Mouse (Mus musculus) lung, postnatal 0 days (tissue): ENCODE data around the gene Scaf1. TPM values are rescaled to one million over a fixed set of nuclear protein-coding genes. Genes with fewer than 3 reads are reported as not detected.

Source experiments
- ATAC-seq: fragments of 200-750 bp; cut with Nextera tagmentation; 2 replicates; pipeline ENCODE4 v1.8.0; 2017; ENCODE audit warnings: moderate library complexity
- DNase-seq: peaks from one replicate; pipeline ENCODE4 v3.0.0-alpha.2; 2016; ENCODE audit warnings: low spot score
- H3K27ac ChIP-seq: fragments of 300-500 bp; sonication (generic); 2 replicates; pipeline ENCODE4 v1.5.1; 2014; ENCODE audit warnings: antibody characterized with exemption, mild to moderate bottlenecking, low read length, mixed read lengths
- H3K27me3 ChIP-seq: fragments of 300-500 bp; sonication (generic); replicated peaks from 2 replicates; pipeline ENCODE4 v1.6.1; 2014; ENCODE audit warnings: low read length, mixed read lengths; ENCODE audit not compliant: insufficient read depth
- H3K36me3 ChIP-seq: fragments of 300-500 bp; sonication (generic); 2 replicates; pipeline ENCODE4 v1.6.1; 2014; ENCODE audit warnings: low read length, mixed read lengths; ENCODE audit not compliant: insufficient read depth
- H3K4me1 ChIP-seq: fragments of 300-500 bp; sonication (generic); 2 replicates; pipeline ENCODE4 v1.6.1; 2014; ENCODE audit warnings: antibody characterized with exemption, low read depth, low read length, mixed read lengths; ENCODE audit not compliant: insufficient read depth
- H3K4me2 ChIP-seq: fragments of 300-500 bp; sonication (generic); replicated peaks from 2 replicates; pipeline ENCODE4 v1.6.1; 2014; ENCODE audit warnings: low read depth, mild to moderate bottlenecking, low read length, moderate library complexity, mixed read lengths
- H3K4me3 ChIP-seq: fragments of 300-500 bp; sonication (generic); 2 replicates; pipeline ENCODE4 v1.5.1; 2014; ENCODE audit warnings: low read depth, low read length
- H3K9ac ChIP-seq: fragments of 300-500 bp; sonication (generic); replicated peaks from 2 replicates; pipeline ENCODE4 v1.6.1; 2014; ENCODE audit warnings: low read depth, mild to moderate bottlenecking
- H3K9me3 ChIP-seq: fragments of 300-500 bp; sonication (generic); 2 replicates; pipeline ENCODE4 v1.6.1; 2016; ENCODE audit warnings: low read length, mixed read lengths
- CTCF ChIP-seq: IDR thresholded peaks from 2 replicates; pipeline ENCODE4 v1.5.1; 2016; ENCODE audit warnings: antibody characterized with exemption, mild to moderate bottlenecking
- EP300 ChIP-seq: IDR thresholded peaks from 2 replicates; pipeline ENCODE4 v1.6.1; 2016; ENCODE audit warnings: antibody characterized with exemption, mild to moderate bottlenecking, control low read depth
- WGBS: fragments of 180-500 bp; shearing (Covaris S2); extraction: QIAGEN DNeasy Blood & Tissue Kit; methylation state at CpG from one replicate; pipeline ENCODE4 v1.1.7; 2014; 5-methylcytosine and 5-hydroxymethylcytosine counted together
- polyA plus RNA-seq: library from polyadenylated mRNA; unstranded; fragments of >200 nt; fragmentation: Nextera tagmentation; extraction: Ambion mirVana; gene quantifications from 2 replicates; pipeline ENCODE4 v1.2.1, GENCODE M21; 2015

Scaf1 gene
- polyA plus RNA-seq, 1 experiment from 2014 or later: 18.1 TPM

- WGBS: 77% methylated on average over 11 of the region's 11 CpGs
- Histone ChIP-seq H3K27ac (no peak overlapping the region), H3K27me3 (no peaks in the 10 kb centered on the region), H3K4me2 (no peak overlapping the region), H3K36me3 (peaks cover 30% of the 10 kb centered on the region), H3K4me1 (no peaks in the 10 kb centered on the region), H3K9me3 (no peaks in the 10 kb centered on the region), H3K4me3 (no peak overlapping the region), H3K9ac (no peak overlapping the region)
- DNase-seq (no peak), ATAC-seq (no peak)
- TF ChIP-seq CTCF (no peak), EP300 (no peak)
Observed at GRCm38 (mm10) chr7:45036702-45037101, 20.5 kb upstream of the Scaf1 start.

- Histone ChIP-seq H3K27me3 (no peaks in the 10 kb centered on the region), H3K4me3 (no peak overlapping the region), H3K9me3 (no peaks in the 10 kb centered on the region), H3K9ac (no peak overlapping the region), H3K4me2 (no peak overlapping the region), H3K36me3 (peaks cover 34% of the 10 kb centered on the region), H3K4me1 (no peaks in the 10 kb centered on the region), H3K27ac (no peak overlapping the region)
- TF ChIP-seq EP300 (no peak), CTCF (no peak)
- ATAC-seq: no peak
- WGBS: 84% methylated on average over 3 of the region's 3 CpGs
- no peak for DNase-seq
Observed at GRCm38 (mm10) chr7:45035631-45036030, 19.5 kb upstream of the Scaf1 start.

DNA sequence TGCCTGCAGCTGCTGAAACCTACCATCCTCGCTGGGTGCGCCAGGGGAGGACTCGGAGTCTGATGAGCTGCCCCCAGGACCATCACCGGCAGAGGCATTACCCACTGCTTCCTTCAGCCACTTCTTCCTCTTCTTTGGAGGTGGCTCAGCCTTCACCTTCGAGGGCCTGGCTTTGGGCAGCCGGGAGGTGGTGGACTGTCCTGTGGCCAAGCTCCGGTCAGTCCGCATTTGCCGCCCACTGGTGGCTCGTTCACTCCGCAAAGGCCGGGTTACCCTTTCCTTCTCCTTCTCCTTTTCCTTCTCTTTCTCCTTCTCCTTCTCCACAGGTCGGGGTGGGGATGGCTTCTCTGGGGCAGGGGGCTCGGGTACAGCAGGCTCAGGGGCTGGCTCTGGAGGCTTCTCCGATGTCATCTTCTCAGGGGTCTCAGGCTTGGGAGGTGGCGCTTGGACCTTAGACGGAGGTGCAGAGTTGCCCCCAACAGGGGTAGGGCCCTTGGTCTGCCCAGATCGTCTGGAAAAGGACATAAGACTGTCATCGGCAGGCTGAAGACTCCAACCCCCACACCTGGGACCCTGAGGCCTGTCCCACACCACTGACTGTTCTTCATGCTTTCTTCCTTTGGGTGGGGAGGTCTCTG is 17.7 kb upstream of the Scaf1 start:
- Histone ChIP-seq H3K4me3 (no peak overlapping the region), H3K4me1 (no peaks in the 10 kb centered on the region)
- 93% methylated on average over 19 of the region's 19 CpGs for WGBS

DNA sequence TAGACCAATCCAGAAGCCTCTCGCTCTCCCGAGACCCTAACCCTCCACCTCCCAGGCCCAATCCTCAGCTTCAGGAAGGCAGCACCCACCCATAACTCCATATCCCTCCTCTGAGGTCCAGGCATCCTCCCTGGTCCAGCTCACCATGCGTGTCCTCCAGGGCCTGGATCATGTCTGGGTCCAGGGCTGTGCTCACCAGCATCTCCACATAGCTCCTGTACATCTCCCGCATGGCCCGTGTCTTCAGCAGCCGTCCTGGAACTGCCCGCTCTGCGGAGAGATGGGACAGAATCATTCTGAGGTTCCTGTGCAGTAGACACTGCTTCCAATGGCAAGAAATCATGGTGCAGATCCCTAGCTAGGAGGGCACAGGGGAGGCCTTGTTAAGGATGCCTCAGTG is 14.7 kb upstream of the Scaf1 start:
- Histone ChIP-seq H3K4me2 (no peak overlapping the region), H3K27ac (no peak overlapping the region), H3K4me3 (no peak overlapping the region), H3K4me1 (no peaks in the 10 kb centered on the region), H3K9me3 (no peaks in the 10 kb centered on the region), H3K36me3 (peaks cover 55% of the 10 kb centered on the region), H3K27me3 (no peaks in the 10 kb centered on the region), H3K9ac (no peak overlapping the region)
- TF ChIP-seq EP300: no peak
- TF ChIP-seq CTCF: no peak
- WGBS: 96% methylated on average over 8 of the region's 8 CpGs
- DNase-seq: no peak
- ATAC-seq: no peak

More for the DNA sequence above, 17.7 kb upstream of the Scaf1 start:
- Histone ChIP-seq H3K36me3 (peaks cover 38% of the 10 kb centered on the region), H3K27ac (no peak overlapping the region), H3K9ac (no peak overlapping the region), H3K27me3 (no peaks in the 10 kb centered on the region), H3K4me2 (no peak overlapping the region), H3K9me3 (no peaks in the 10 kb centered on the region)
- no peak for TF ChIP-seq EP300
- no peak for TF ChIP-seq CTCF
- DNase-seq: no peak
- ATAC-seq: no peak

DNA sequence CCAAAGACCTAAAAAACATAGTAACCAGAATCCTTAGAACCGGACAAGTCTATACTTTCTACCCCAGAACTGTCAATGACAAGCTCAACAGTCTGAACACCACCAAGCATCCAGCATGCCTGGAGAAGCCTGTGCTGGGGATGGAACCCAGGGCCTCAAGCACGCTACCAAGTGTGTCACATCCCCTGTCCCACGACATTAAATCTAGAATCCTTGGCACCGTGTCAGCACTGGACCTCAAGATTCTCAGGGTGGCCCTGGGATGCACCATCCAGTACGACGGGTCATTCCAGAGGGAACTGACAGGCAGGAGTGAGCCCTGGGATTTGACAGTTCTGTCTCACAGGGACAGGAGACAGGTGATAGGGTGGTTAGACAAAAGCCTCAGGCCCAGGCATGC is 13.8 kb upstream of the Scaf1 start:
- Histone ChIP-seq H3K4me1 (no peaks in the 10 kb centered on the region), H3K4me2 (no peak overlapping the region), H3K27ac (no peak overlapping the region), H3K36me3 (peaks cover 55% of the 10 kb centered on the region), H3K4me3 (no peak overlapping the region), H3K27me3 (no peaks in the 10 kb centered on the region), H3K9ac (no peak overlapping the region), H3K9me3 (no peaks in the 10 kb centered on the region)
- TF ChIP-seq EP300: no peak
- TF ChIP-seq CTCF: no peak
- DNase-seq (no peak), ATAC-seq (no peak)
- WGBS: 89% methylated on average over 6 of the region's 6 CpGs

- no peaks in the 10 kb centered on the region for H3K9me3 ChIP-seq
Observed at GRCm38 (mm10) chr7:45028351-45028750, 12.2 kb upstream of the Scaf1 start.

GRCm38 (mm10) chr7:45027761-45028160 is 11.6 kb upstream of the Scaf1 start:
- Histone ChIP-seq H3K36me3 (peaks cover 45% of the 10 kb centered on the region), H3K4me2 (no peak overlapping the region)

More at GRCm38 (mm10) chr7:45028351-45028750, 12.2 kb upstream of the Scaf1 start:
- DNase-seq: no peak
- Histone ChIP-seq H3K9ac (no peak overlapping the region), H3K27me3 (no peaks in the 10 kb centered on the region), H3K4me2 (no peak overlapping the region), H3K4me1 (no peaks in the 10 kb centered on the region), H3K4me3 (no peak overlapping the region), H3K36me3 (peaks cover 50% of the 10 kb centered on the region), H3K27ac (no peak overlapping the region)
- WGBS: 82% methylated on average over 11 of the region's 11 CpGs
- ATAC-seq: no peak
- no peak for TF ChIP-seq EP300
- no peak for TF ChIP-seq CTCF

More at GRCm38 (mm10) chr7:45027761-45028160, 11.6 kb upstream of the Scaf1 start:
- 81% methylated on average over 9 of the region's 9 CpGs for WGBS
- H3K9me3 ChIP-seq: no peaks in the 10 kb centered on the region
- H3K27me3 ChIP-seq: no peaks in the 10 kb centered on the region
- H3K4me3 ChIP-seq: no peak overlapping the region
- no peak overlapping the region for H3K9ac ChIP-seq
- TF ChIP-seq EP300 (no peak), CTCF (no peak)
- H3K27ac ChIP-seq: no peak overlapping the region
- DNase-seq: no peak
- ATAC-seq: no peak
- no peaks in the 10 kb centered on the region for H3K4me1 ChIP-seq
